8 mouse cellular contexts compared by ENCODE assay signal in the genomic region with DNA sequence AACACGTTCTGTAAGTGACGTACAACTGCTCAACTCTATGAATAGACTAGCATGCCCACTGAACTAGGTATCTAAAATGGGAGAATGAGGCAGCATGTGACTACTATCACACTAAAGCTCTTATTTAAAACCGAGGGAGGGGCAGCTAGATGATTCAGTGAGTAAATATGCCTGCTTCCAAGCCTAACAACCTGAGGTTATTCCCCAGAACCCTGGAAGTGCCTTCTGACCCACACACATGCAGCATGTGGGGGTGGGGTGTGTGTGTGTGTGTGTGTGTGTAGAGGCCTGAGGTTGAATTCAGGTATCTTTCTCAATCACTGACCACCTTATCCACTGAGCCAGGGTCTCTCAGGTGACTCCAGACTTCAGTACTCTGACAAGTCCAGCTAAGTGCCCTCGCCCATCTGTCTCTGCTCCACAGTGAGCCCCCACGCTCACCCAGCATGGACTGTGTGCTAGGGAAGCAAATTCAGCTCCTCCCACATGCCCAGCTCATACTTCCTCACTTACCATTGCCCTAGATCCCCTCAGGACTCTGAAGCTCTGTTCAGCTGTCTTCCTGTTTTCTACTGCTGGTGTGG. TPM values are rescaled to one million over a fixed set of nuclear protein-coding genes. Genes with fewer than 3 reads are reported as not detected.
A peak's percentile ranks its signal among the peaks of the same experiment; 100 is the strongest.
DNase-seq lines count a peak whose midpoint lies in the region; ATAC-seq and TF ChIP-seq lines count a peak whose summit lies in the region.
"Had no signal": no experiment of that assay in that cellular context is flagged by ENCODE, and none has a peak within 500 bp of the region (broad histone marks: within the 10 kb centered on the region; RNA-seq: fewer than 3 reads in every experiment).

No protein-coding gene starts in this region.

- H3K27me3 ChIP-seq in heart, embryonic 16.5 days (ENCODE audit: control insufficient read depth, insufficient read depth, low read length): no peaks in the 10 kb centered on the region
- no peaks in the 10 kb centered on the region for H3K27me3 ChIP-seq in splenic B cell, adult 2 months (ENCODE audit: control insufficient read depth, insufficient read depth, low read length, poor library complexity, severe bottlenecking)
- no peaks in the 10 kb centered on the region for H3K27me3 ChIP-seq in thymus, adult 2 months (ENCODE audit: control insufficient read depth, insufficient read depth, low read length)

- no peaks in the 10 kb centered on the region for H3K36me3 ChIP-seq in heart, embryonic 16.5 days (ENCODE audit: control insufficient read depth, insufficient read depth)
- no peaks in the 10 kb centered on the region for H3K36me3 ChIP-seq in splenic B cell, adult 2 months (ENCODE audit: control insufficient read depth, insufficient read depth, low read length, poor library complexity, severe bottlenecking)
- H3K36me3 ChIP-seq in thymus, adult 2 months (ENCODE audit: control insufficient read depth, insufficient read depth, low read length): no peaks in the 10 kb centered on the region

- DNase-seq in lung, postnatal 25 days (ENCODE audit: low spot score): peak; percentile 26
- DNase-seq in lung, postnatal 14 days: no peak
- DNase-seq in splenic B cell, adult 2 months (ENCODE audit: low read depth, low spot score): peak; percentile 50
- no peak for DNase-seq in layer of hippocampus, adult 18-20 months (ENCODE audit: low spot score in 2 of 2)
- no peak for DNase-seq in thymus, adult 2 months

- no peak for TF ChIP-seq CTCF in bone marrow macrophage, adult 2 months (IDR thresholded peaks at IDR 0.05; ENCODE audit: low read depth, low read length)
- no peak for TF ChIP-seq CTCF in thymus, adult 2 months (IDR thresholded peaks at IDR 0.05; ENCODE audit: borderline replicate concordance, control insufficient read depth, extremely low read depth, insufficient read depth, low read length, poor library complexity)

- H3K9ac ChIP-seq in heart, embryonic 16.5 days (ENCODE audit: low read length): peak overlapping the region; percentile 55

- peak overlapping the region; percentile 58 for H3K4me2 ChIP-seq in heart, embryonic 16.5 days (ENCODE audit: low read depth, low read length)

- H3K4me1 ChIP-seq in bone marrow macrophage, adult 2 months (ENCODE audit: control insufficient read depth, insufficient read depth, low read length): peaks cover 21% of the 10 kb centered on the region
- H3K4me1 ChIP-seq in heart, embryonic 16.5 days (ENCODE audit: control insufficient read depth, insufficient read depth, low read length): peaks cover 44% of the 10 kb centered on the region
- H3K4me1 ChIP-seq in thymus, adult 2 months (replicated peaks; ENCODE audit: control insufficient read depth, insufficient read depth, low read length): peaks cover 8% of the 10 kb centered on the region

- peak overlapping the region; percentile 46 for H3K4me3 ChIP-seq in bone marrow macrophage, adult 2 months (ENCODE audit: insufficient read depth, low read length)
- H3K4me3 ChIP-seq in heart, embryonic 16.5 days (ENCODE audit: low read length): no peak overlapping the region
- no peak overlapping the region for H3K4me3 ChIP-seq in thymus, adult 2 months (ENCODE audit: control insufficient read depth, insufficient read depth, low read length)

- WGBS in heart, embryonic 16.5 days: 24% methylated on average over 5 of the region's 5 CpGs
- WGBS in thymus, adult 2 months: 55% methylated on average over 5 of the region's 5 CpGs

- TF ChIP-seq POLR2A in bone marrow macrophage, adult 2 months (IDR thresholded peaks at IDR 0.05; ENCODE audit: borderline replicate concordance, low read depth, low read length): no peak
- no peak for TF ChIP-seq POLR2A in thymus, adult 2 months (IDR thresholded peaks at IDR 0.05; ENCODE audit: control insufficient read depth, extremely low read depth, insufficient read depth, low read length, poor library complexity)

- H3K27ac ChIP-seq in bone marrow macrophage, adult 2 months (ENCODE audit: insufficient read depth, low read depth, low read length): peak overlapping the region; percentile 88
- H3K27ac ChIP-seq in heart, embryonic 16.5 days (ENCODE audit: low read length): peak overlapping the region; percentile 95
- H3K27ac ChIP-seq in thymus, adult 2 months (ENCODE audit: control insufficient read depth, insufficient read depth, low read length): no peak overlapping the region

- H3K9me3 ChIP-seq in heart, embryonic 16.5 days (replicated peaks; ENCODE audit: control insufficient read depth, low read length): no peaks in the 10 kb centered on the region

- ATAC-seq in heart, embryonic 16.5 days (replicated peaks; ENCODE audit: extremely low read depth, insufficient read depth, low FRiP score): peak; percentile 76
- ATAC-seq: activated CD4-positive, CD25-positive, alpha-beta regulatory T cell, adult 4 months had no signal

RNA-seq across cellular contexts. Expression of a gene that starts 16.5 kb away (rescaled TPM):
- polyA plus RNA-seq in bone marrow macrophage, adult 2 months (2012; ENCODE audit: insufficient read depth, insufficient read length, missing spikeins): 13.9 and 16.3 TPM in 2 replicates
- polyA plus RNA-seq in heart, embryonic 16.5 days (2015; fragmentation: Nextera tagmentation; extraction: Ambion mirVana): 2.6 and 3.0 TPM in 2 replicates
- total RNA-seq in layer of hippocampus, adult 18-20 months (2021): 10 to 100 TPM; 11.0 to 11.3 TPM
- 35.3 and 41.4 TPM in 2 replicates for polyA plus RNA-seq in thymus, adult 2 months (2012; rRNA removed)

RNA-seq across cellular contexts. Expression of a gene that starts 37.2 kb away (rescaled TPM):
- polyA plus RNA-seq in bone marrow macrophage, adult 2 months (2012; ENCODE audit: insufficient read depth, insufficient read length, missing spikeins): 13.1 and 18.1 TPM in 2 replicates
- polyA plus RNA-seq in heart, embryonic 16.5 days (2015; fragmentation: Nextera tagmentation; extraction: Ambion mirVana): 1.5 and 2.3 TPM in 2 replicates
- total RNA-seq in layer of hippocampus, adult 18-20 months (2021): 1 to 10 TPM; 6.8 to 7.1 TPM
- 34.4 and 46.9 TPM in 2 replicates for polyA plus RNA-seq in thymus, adult 2 months (2012; rRNA removed)
- polyA plus RNA-seq: activated CD4-positive, CD25-positive, alpha-beta regulatory T cell, adult 4 months had no signal

RNA-seq across cellular contexts. Expression of a gene that starts 49.8 kb away (rescaled TPM):
- 357 and 396 TPM in 2 replicates for polyA plus RNA-seq in bone marrow macrophage, adult 2 months (2012; ENCODE audit: insufficient read depth, insufficient read length, missing spikeins)
- 264 and 274 TPM in 2 replicates for polyA plus RNA-seq in heart, embryonic 16.5 days (2015; fragmentation: Nextera tagmentation; extraction: Ambion mirVana)
- total RNA-seq in layer of hippocampus, adult 18-20 months (2021): 100 to 1,000 TPM; 411 to 425 TPM
- 43.1 and 44.3 TPM in 2 replicates for polyA plus RNA-seq in thymus, adult 2 months (2012; rRNA removed)

Comparison
In these comparisons a context has a peak if more than half of its experiments do, and no peak if none do; other contexts are left out.
1. DNase-seq: peak in lung, postnatal 25 days (single experiment) and splenic B cell, adult 2 months (single experiment); none in lung, postnatal 14 days (single experiment), layer of hippocampus, adult 18-20 months (0 of 2) and thymus, adult 2 months (single experiment).